Mouse (Mus musculus) neutrophil, adult 5-6 weeks (primary cell): ENCODE data around the gene Ints11. TPM values are rescaled to one million over a fixed set of nuclear protein-coding genes. Genes with fewer than 3 reads are reported as not detected.

Source experiments
- ATAC-seq: fragments of 151-379, 151-347 bp; 2 replicates; pipeline ENCODE4 v1.8.0; 2017; ENCODE audit warnings: mild to moderate bottlenecking, moderate TSS enrichment; ENCODE audit not compliant: insufficient number of reproducible peaks, poor library complexity, low FRiP score, severe bottlenecking; ENCODE audit errors: extremely low read depth
- total RNA-seq: library from RNA; stranded (forward); fragments of 200-1000 nt; gene quantifications from 2 replicates; pipeline ENCODE4 v1.2.3, GENCODE M21; 2017

Ints11 gene
- total RNA-seq, 1 experiment from 2014 or later: 25.4 TPM

- peak; percentile 67 for ATAC-seq
These were observed 22.3 kb upstream of the Ints11 start, which contains the start of gene Dvl1 for GRCm38 (mm10) chr4:155846871-155847578. TSS of gene Dvl1 (plus strand) at chr4:155847402.

DNA sequence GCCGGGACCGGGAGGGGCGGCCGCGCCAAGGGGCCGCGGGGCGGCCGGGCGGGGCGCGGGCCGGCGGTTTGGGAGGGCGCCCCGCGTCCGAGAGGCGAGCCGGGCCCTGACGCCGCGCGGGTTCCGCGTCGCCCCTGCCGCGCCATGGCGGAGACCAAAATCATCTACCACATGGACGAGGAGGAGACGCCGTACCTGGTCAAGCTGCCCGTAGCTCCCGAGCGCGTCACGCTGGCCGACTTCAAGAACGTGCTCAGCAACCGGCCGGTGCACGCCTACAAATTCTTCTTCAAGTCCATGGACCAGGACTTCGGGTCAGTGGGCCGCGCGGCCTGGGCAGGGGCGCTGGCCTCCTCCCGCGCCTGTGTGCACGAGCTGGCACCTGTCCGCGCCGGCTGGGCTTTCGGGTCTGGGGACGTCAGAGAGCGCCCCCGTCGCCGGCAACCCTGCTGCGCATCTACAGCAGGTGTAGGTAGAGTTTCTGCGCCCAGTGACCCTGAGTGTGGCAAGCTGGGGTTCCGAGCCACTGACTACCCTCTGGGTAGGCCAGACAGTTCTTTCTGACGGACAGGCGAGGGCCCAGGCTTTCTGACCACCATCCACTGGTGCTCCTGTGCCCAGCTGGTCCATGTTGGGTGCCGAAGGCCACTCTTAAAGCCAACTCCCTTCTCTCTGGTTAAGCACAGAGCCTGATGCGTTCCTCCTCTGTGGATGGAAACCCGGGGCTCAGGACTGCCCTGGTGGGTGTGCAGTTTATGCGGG, 21.6 kb upstream of the Ints11 start:
- ATAC-seq: peak; percentile 28; the same call in 1 of the 2 replicates

GRCm38 (mm10) chr4:155848434-155849095, 20.8 kb upstream of the Ints11 start:
- ATAC-seq: no peak

GRCm38 (mm10) chr4:155849391-155849790, 20.0 kb upstream of the Ints11 start:
- no peak for ATAC-seq

DNA sequence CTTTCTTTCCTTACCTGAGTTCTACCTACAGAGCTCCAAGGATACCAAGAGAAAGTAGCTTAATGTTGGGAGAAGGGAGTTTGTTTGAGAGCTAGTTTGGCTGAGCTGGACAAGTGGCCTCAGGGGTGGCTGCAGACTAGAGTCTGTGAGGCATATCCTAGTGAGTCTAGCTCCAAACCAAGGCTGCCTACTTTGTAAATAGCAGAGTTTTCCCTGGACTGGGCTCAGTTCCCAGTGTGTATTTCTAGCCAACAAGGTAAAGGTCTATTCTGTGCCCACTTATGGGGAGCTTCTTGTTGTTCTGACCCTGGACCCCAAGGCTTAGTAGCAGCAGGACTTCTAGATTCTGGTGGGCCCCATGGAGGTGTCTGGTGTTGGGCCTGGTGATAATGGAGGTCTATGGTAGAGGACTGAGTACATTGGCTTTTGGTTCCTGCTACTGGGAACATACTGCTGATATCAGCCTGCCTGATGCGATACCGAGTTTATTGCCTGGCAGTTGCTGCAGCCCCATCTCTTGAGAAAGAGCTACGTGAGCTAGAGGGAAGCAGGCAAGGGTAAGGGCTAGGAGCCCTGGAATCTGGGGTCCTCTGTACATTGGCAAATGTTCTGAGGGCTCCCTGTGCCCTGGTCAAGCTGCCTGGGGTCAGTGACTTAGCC, 19.4 kb upstream of the Ints11 start:
- ATAC-seq: no peak

DNA sequence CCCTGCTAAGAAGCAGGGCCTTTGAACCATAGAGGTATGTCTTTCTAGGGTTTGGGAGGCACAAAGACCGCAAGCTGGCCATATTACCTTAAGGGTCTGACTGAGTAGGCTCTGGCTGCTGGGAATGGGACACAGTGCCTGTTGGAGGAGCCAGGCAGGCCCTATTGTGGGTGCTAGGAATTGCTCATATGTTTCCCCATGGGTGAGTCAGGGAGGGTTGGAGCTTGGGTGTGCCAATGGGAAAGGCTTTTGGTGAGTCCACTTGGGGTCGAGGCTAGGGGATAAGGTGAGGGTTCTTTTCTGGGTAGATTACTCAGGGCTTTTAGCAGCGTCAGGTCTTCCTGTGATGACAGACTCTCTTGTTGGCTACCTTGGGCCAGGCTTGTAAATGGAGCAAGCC, 18.0 kb upstream of the Ints11 start:
- ATAC-seq: no peak

DNA sequence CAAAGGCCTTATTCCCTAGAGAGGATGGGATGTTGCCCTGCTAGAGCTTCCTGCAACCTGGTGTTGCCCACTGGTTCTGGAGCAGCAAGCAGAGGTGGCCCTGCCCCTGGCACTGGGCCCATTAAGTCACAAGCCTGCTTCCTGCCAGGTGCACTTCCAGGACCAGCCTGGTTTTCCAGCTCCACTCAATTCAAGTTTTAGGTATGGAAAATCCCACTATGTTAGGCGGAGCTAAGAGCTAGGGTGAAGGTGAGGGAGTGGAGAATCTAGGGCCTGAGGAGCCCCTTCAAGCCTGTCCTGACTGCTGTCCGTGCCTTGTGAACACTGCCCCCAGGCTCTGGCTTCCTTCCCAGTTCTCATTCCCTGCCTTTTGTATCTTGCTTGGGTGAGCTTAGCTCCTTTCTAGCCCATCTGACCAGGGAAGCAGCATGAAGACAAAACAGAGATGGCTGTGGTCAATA, 17.4 kb upstream of the Ints11 start:
- ATAC-seq: no peak

DNA sequence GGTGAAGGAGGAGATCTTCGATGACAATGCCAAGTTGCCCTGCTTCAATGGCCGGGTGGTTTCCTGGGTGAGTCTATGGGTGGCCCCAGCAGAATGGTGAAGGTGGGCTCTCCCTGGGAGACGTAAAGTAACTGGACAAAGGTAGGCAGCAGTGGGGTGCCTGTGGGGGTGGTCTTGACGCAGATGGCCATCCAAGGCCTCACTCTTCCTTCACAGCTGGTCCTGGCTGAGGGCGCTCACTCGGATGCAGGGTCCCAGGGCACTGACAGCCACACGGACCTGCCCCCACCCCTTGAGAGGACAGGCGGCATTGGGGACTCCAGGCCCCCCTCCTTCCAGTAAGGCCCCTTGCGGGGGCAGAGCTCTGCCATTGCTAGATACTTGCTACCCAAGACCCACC, 15.9 kb upstream of the Ints11 start:
- ATAC-seq: no peak

DNA sequence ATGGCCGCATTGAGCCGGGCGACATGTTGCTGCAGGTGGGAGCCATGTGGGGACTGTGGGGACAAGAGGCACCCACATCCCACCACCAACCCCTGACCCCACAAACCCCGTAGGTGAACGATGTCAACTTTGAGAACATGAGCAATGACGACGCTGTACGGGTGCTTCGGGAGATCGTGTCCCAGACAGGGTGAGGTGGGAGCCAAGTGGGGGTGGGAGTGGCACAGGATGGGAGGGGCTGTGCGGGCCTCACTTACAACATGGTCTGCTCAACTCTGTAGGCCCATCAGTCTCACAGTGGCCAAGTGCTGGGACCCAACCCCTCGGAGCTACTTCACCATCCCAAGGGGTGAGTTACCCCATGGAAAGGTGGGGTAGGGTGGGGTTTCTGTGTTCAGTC, 14.4 kb upstream of the Ints11 start:
- ATAC-seq: no peak

GRCm38 (mm10) chr4:155856071-155856470, 13.3 kb upstream of the Ints11 start:
- ATAC-seq: no peak

GRCm38 (mm10) chr4:155856881-155857280, 12.5 kb upstream of the Ints11 start:
- no peak for ATAC-seq

GRCm38 (mm10) chr4:155859318-155859717, 10.0 kb upstream of the Ints11 start:
- no peak for ATAC-seq

DNA sequence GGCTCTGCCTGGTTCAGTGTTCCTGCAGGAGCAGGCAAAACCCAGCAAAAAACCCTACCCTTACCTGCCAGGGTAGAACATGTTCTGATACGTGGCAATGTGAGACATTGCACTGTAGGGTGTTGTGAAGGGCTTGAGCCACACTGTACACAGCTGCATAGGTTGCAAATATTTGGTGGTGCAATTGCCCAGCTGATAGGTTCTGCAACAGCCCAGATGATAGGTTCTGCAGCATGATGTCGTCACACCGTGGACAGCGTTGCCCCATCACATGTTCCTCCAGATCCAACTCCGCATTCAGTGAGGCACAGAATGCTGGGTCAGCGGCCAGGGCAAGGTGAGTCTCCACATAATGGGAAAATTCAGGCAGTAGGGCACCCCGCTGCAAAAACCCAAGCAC, 7.6 kb upstream of the Ints11 start:
- ATAC-seq: peak; percentile 16; the same call in 1 of the 2 replicates

GRCm38 (mm10) chr4:155863001-155863400, 6.3 kb upstream of the Ints11 start, which contains the start of gene Tas1r3:
TSS of gene Tas1r3 (minus strand) at chr4:155863362.
- ATAC-seq: no peak

DNA sequence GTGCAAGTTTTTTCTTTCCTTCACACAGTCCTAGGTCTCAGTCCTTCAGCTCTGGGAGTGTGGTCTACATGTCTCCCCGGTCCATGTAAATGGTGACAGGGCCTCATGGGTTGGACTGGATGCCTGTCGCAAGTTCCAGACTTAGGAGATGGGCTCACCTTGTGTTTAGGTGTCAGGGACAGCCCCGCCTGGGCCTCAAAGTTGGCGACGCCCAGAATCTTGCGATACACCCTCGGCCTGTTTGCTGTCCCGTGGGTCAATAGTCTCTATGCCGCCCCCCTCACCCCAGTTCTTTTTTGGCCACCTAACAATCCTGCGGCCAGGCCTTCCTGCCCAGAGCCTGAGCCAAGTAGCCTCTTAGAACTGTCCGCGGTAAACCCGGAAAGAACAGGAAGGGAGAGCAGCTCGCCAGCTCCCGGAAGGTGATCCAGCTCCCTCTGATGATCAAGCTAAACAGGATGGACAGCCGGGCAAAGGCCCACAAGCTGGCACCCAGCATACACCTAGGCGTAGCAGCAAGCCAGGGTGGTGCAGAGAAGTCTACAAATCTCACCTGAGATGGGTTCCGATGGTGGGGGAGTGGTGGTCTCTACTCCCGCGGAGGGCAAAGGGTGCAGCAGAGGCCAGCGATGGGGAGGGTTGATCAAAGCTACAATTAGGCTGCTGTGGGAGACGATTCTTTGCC, 590 bp upstream of the Ints11 start:
- no peak for ATAC-seq

DNA sequence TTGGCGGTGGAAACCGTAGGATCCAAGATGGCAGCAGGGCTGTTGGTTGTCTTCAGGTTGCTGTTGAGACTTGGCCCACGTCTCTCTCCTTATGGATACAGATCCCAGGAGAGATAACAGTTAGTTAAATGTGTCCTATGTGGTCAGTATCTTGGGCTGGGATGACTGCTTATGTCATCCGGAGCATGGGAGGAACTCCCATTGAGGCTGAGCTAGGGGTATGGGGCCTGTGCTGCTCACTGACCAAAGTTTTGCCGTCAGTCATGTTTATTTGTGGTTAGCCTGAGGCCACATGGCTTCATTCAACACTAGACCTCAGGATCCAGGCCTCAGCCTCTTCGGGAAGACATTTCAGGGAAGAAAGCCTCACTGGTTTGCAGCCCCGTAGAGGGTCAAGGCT, 2.1 kb downstream of the Ints11 start:
- ATAC-seq: no peak

- ATAC-seq: no peak
These were observed 14.2 kb downstream of the Ints11 start for GRCm38 (mm10) chr4:155883587-155883986.

DNA sequence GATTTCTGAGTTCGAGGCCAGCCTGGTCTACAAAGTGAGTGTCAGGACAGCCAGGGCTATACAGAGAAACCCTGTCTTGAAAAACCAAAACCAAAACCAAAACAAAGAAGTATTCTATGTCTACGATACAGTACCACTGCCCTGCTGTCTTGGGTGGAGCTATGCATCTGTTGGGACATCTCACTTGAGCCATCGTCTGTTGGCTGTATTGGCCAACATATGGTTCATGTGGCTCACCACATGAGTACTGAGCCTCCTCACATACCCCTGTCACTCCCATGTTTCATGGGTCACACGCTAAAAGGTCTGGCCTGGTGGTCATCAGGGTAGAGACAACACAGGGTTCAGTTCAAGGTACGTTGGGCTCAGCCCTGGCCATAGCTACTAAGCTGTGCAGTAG, 17.0 kb downstream of the Ints11 start:
- no peak for ATAC-seq

DNA sequence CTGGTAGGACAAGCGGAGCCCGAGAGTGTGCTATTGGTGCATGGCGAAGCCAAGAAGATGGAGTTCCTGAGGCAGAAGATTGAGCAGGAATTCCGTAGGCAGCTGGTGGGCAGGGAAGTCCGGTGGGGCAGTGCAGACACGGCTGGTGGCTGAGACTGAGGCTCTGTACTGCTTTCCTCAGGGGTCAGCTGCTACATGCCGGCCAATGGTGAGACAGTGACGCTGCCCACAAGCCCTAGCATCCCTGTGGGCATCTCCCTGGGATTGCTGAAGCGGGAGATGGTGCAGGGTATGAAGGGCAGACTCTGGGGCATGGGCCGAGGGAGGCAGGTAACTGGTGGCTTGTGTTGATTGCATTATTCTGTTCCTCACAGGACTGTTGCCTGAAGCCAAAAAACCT, 18.3 kb downstream of the Ints11 start:
- ATAC-seq: no peak
